Mouse (Mus musculus) cortical plate, adult 2 months (tissue): ENCODE measurements at regions not wholly inside any gene's neighbourhood (a gene's known extent, or its start where the extent isn't known, plus 50 kb on each side); places are given as distances from the start of the nearest gene placed in this dataset.
"Not testable (repeated sequence)": the region's sequence is repeated elsewhere in the genome, so short reads cannot be mapped to it uniquely, and the experiment has no call there.

Experiments
- CTCF ChIP-seq: fragments of 200-500 bp; IDR thresholded peaks from 2 replicates; pipeline ENCODE4 v1.5.1; 2011; ENCODE audit warnings: mild to moderate bottlenecking, control low read depth, low read length; ENCODE audit not compliant: insufficient read depth; ENCODE audit errors: extremely low read depth
- POLR2A ChIP-seq: fragments of 200-500 bp; IDR thresholded peaks from 2 replicates; pipeline ENCODE4 v1.6.1; 2011; ENCODE audit warnings: mild to moderate bottlenecking, low read length, control low read depth; ENCODE audit not compliant: insufficient read depth; ENCODE audit errors: extremely low read depth

- TF ChIP-seq POLR2A, CTCF: not testable (repeated sequence)
These were observed 155.8 kb upstream of the Peli2 start for GRCm38 (mm10) chr14:47964806-47965205.
